Mouse (Mus musculus) CD4-positive naive resting alpha-beta T cell, adult 57 days (primary cell): ENCODE results near the gene Atp6v0a1. TPM values are rescaled to one million over a fixed set of nuclear protein-coding genes. Genes with fewer than 3 reads are reported as not detected.

ENCODE experiments used
- total RNA-seq: library from RNA; stranded (reverse); gene quantifications from one replicate; pipeline ENCODE4 v1.2.4, GENCODE M21; 2023

Gene Atp6v0a1
- 4.4 TPM for total RNA-seq

DNA sequence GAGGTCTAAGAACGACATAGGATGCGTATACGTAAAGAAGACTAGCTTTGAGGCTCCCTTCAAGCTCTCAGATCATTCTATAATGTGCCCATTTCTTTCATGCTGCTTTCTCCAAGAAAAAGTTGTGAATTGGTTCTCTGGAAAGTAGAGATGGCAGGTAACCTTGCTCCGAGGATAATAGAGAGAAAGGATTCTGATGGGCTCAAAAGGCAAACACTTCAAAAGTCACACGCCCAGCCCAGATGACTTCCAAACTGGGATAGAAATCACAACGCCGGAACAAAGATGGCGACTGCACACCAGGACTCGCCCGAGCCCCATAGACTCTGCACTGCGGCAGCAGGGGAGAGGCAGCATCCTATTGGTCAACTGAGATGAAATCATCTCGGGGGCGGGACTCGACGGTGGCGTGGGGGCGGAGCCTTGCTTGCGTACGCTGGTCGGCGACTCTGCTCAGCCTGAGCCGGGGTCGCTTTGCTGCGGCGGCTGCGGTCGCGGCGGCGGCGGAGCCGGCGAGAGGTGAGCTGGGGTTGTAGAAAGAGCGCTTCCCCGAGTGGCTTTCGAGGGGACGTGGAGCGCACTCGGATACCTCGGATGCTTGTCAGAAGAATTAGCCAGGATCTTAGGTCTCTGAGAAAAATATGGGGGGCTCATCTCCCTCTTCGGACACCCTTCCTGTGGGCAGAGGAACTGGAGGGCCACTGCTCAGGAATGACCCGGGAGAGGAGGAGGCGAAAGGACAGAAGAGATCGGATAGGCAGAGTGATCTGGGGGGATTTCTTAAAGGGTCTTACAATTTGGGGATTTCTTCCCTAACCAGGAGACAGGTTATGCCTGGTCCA is at the start of gene Atp6v0a1:
Gene Atp6v0a1, plus strand, starts transcription at position 407 of the 842 bp plus-strand sequence.

GRCm38 (mm10) chr11:100970557-100970937 is 38.7 kb upstream of the Atp6v0a1 start, which contains the start of gene Cavin1:
Cavin1 (minus strand) TSS chr11:100970887.

DNA sequence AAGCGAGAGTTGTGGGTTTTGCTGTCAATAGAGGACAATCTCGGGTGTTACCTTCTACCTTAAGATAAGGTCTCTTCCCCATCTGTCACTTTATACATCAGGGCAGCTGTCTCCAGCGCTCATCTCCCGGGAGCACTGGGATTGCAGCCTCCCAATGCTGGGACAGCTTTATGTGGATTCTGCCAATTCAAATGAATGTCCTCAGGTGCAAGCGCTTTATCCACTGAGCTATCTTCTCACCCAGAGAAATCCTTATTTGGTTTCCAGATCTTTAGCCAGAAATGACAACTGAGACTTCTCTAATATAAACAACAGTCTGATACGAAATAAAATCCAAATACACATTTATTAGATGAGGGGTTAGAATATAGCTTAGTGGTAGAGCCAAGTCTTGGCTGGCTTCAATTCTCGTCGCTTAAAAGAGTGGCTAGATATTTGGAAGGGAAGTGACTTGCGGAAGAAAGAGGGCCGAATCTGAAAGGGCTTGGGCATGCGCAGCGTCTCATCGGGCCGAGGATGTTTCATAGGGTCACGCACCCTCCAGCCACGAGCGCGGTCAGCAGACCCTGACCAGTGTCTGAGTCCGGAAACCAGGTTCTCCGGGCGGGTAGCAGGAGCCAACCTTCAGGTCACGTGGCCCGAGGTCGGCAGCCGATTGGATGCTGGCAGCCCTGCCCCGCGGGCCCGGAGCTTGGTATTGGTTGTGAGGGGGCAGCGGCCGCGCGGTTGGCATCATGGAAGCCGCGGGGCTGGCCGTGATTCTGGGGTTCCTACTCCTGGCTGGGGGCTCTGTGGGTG is 60.3 kb downstream of the Atp6v0a1 start, which contains the start of gene Naglu:
Gene Naglu, plus strand, starts transcription at position 622 of the 798 bp plus-strand sequence.

DNA sequence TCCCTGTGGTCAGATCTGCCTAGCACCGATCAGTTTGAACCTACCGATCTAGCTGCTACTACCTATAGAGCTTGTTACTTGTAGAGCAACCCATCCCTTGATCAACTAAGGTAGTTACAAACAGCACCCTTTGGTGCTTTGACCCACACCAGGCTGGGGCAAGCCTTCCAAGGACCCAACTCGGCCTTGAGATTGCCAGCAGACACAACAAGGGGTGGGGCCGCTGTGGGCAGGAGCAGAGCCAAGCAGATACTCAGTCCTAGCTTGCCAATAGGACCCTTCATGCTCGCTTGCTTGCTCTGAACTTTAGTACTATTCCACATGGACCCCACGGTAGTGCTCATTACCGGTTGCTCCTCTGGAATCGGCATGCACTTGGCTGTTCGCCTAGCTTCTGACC is 68.9 kb downstream of the Atp6v0a1 start, which contains the start of gene Hsd17b1:
Gene Hsd17b1, plus strand, starts transcription at position 291 of the 400 bp plus-strand sequence.

GRCm38 (mm10) chr11:101082208-101083082 is 73.2 kb downstream of the Atp6v0a1 start, which contains the start of gene Coasy:
Coasy (plus strand) TSS chr11:101082565.

GRCm38 (mm10) chr11:101086756-101087681 is 77.8 kb downstream of the Atp6v0a1 start, which contains the start of gene Mlx:
Mlx (plus strand) TSS chr11:101087277.

DNA sequence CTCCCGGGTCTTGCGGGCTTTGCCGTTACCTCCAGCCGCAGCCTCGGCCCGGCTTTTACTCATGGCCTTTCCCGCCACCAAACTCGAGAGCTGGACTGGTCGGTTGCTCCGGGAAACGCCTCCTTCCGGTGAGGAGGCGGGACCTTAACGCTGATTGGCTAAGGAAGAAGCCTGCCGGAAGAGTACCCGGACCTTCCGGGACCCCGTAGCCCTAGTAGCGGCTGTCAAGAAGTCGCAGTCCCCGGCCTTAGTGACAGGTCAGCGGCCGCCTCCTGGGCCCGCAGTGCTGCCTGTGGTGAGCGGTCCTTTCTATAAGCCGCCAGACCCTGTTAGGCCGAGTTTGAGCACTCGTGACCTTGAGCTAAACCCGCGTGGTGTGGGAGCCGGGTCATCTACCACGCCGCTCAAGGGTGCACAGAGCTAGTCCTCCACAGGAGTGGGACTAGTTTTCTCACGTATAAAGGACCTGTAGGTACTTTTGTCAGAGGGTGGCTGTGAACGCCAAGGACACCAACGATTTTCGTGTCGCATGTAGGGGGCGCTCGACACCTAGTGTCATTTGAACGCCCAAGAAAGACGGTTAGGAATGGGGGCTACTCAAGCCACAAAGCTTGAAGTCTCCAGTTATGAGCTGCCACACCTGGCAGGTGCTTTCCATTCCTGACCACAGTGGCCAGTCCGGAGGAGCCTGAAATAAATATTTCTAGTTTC is 86.2 kb downstream of the Atp6v0a1 start, which contains the start of gene Psmc3ip:
Gene Psmc3ip, minus strand, starts transcription at position 123 of the 711 bp plus-strand sequence.

Other genes starting within 250 kb of the Atp6v0a1 start
- gene Kcnh4, start 249.5 kb upstream of the Atp6v0a1 start, total RNA-seq, result 0.65 TPM
- gene Hcrt, start 246.5 kb upstream of the Atp6v0a1 start, total RNA-seq, result not detected
- 6.1 TPM for gene Ghdc, start 238.5 kb upstream of the Atp6v0a1 start, total RNA-seq
- 174 TPM for gene Stat5b, start 158.7 kb upstream of the Atp6v0a1 start, total RNA-seq
- gene Stat5a, start 150.1 kb upstream of the Atp6v0a1 start, total RNA-seq, result 114 TPM
- 293 TPM for gene Stat3, start 69.9 kb upstream of the Atp6v0a1 start, total RNA-seq
- 4.1 TPM for gene Cavin1, start 38.6 kb upstream of the Atp6v0a1 start, total RNA-seq
- 9.6 TPM for gene Naglu, start 60.6 kb downstream of the Atp6v0a1 start, total RNA-seq
- 2.8 TPM for gene Hsd17b1, start 69.0 kb downstream of the Atp6v0a1 start, total RNA-seq
- 11.5 TPM for gene Coasy, start 73.1 kb downstream of the Atp6v0a1 start, total RNA-seq
- gene Mlx, start 77.8 kb downstream of the Atp6v0a1 start, total RNA-seq, result 47.4 TPM
- 3.9 TPM for gene Psmc3ip, start 86.0 kb downstream of the Atp6v0a1 start, total RNA-seq
- gene Retreg3, start 110.4 kb downstream of the Atp6v0a1 start, total RNA-seq, result 86.7 TPM
- gene Tubg1, start 110.5 kb downstream of the Atp6v0a1 start, total RNA-seq, result 15.4 TPM
- gene Tubg2, start 146.5 kb downstream of the Atp6v0a1 start, total RNA-seq, result 0.98 TPM
- gene Cntnap1, start 161.1 kb downstream of the Atp6v0a1 start, total RNA-seq, result 0.38 TPM
- 0.56 TPM for gene Plekhh3, start 161.9 kb downstream of the Atp6v0a1 start, total RNA-seq
- gene Ccr10, start 166.0 kb downstream of the Atp6v0a1 start, total RNA-seq, result not detected
- gene Ezh1, start 217.0 kb downstream of the Atp6v0a1 start, total RNA-seq, result 91.5 TPM
- gene Ramp2, start 236.6 kb downstream of the Atp6v0a1 start, total RNA-seq, result 0.92 TPM
- 65.9 TPM for gene Vps25, start 244.3 kb downstream of the Atp6v0a1 start, total RNA-seq